ENCODE assay signal across 15 mouse cellular contexts in genomic region chr1:152164212-152164611, GRCm38 (mm10).
DNase-seq lines count a peak whose midpoint lies in the region; ATAC-seq lines count a peak whose summit lies in the region.
"Had no signal": no experiment of that assay in that cellular context is flagged by ENCODE, and none has a peak within 500 bp of the region (broad histone marks: within the 10 kb centered on the region; RNA-seq: fewer than 3 reads in every experiment).

No protein-coding gene starts in this region.

- no peak for DNase-seq in forebrain, embryonic 11.5 days (ENCODE audit: low spot score)
- peak; percentile 14 for DNase-seq in MN1 (ENCODE audit: low spot score)
- DNase-seq in heart, postnatal 10 days: peak; percentile 54 to 63
- no peak for DNase-seq in lung, postnatal 36 days
- no peak for DNase-seq in left cerebral cortex, adult 9 months (ENCODE audit: low spot score in 2 of 2)
- DNase-seq: adrenal gland, adult 8-10 months; B cell, adult 2 months; gastrocnemius, postnatal 10 days; right cerebral cortex, postnatal 25 days had no signal

- H3K4me3 ChIP-seq in forebrain, embryonic 13.5 days: no peak overlapping the region
- no peak overlapping the region for H3K4me3 ChIP-seq in forebrain, embryonic 11.5 days (ENCODE audit: low read depth, low read length)
- no peak overlapping the region for H3K4me3 ChIP-seq in midbrain, embryonic 12.5 days
- H3K4me3 ChIP-seq: embryonic facial prominence, embryonic 10.5 days; kidney, embryonic 15.5 days; liver, embryonic 12.5 days had no signal

- H3K9me3 ChIP-seq in forebrain, embryonic 13.5 days (replicated peaks): no peaks in the 10 kb centered on the region
- H3K9me3 ChIP-seq in forebrain, embryonic 11.5 days (ENCODE audit: control insufficient read depth, low read length): no peaks in the 10 kb centered on the region
- no peaks in the 10 kb centered on the region for H3K9me3 ChIP-seq in midbrain, embryonic 12.5 days
- H3K9me3 ChIP-seq: embryonic facial prominence, embryonic 10.5 days; kidney, embryonic 15.5 days; liver, embryonic 12.5 days had no signal

- H3K4me2 ChIP-seq in forebrain, embryonic 13.5 days: no peak overlapping the region
- no peak overlapping the region for H3K4me2 ChIP-seq in forebrain, embryonic 11.5 days (ENCODE audit: low read depth, low read length, severe bottlenecking)
- no peak overlapping the region for H3K4me2 ChIP-seq in midbrain, embryonic 12.5 days (replicated peaks)
- H3K4me2 ChIP-seq: kidney, embryonic 15.5 days; liver, embryonic 12.5 days had no signal

- 76% methylated on average over 5 of the region's 5 CpGs for WGBS in forebrain, embryonic 13.5 days
- WGBS in forebrain, embryonic 11.5 days: 75% methylated on average over 5 of the region's 5 CpGs
- WGBS in midbrain, embryonic 12.5 days: 74% methylated on average over 5 of the region's 5 CpGs

- ATAC-seq in forebrain, embryonic 13.5 days: no peak
- no peak for ATAC-seq in forebrain, embryonic 11.5 days (replicated peaks; ENCODE audit: low FRiP score)
- ATAC-seq in midbrain, embryonic 12.5 days (ENCODE audit: low FRiP score, low read depth): no peak
- no peak for ATAC-seq in activated CD4-positive, CD25-positive, alpha-beta regulatory T cell, adult 4 months
- ATAC-seq: liver, embryonic 12.5 days had no signal

- H3K27ac ChIP-seq in forebrain, embryonic 13.5 days: peak overlapping the region; percentile 92
- no peak overlapping the region for H3K27ac ChIP-seq in forebrain, embryonic 11.5 days (ENCODE audit: low read depth, low read length)
- H3K27ac ChIP-seq in midbrain, embryonic 12.5 days (replicated peaks): peak overlapping the region; percentile 86
- H3K27ac ChIP-seq: embryonic facial prominence, embryonic 10.5 days; kidney, embryonic 15.5 days; liver, embryonic 12.5 days had no signal

- no peaks in the 10 kb centered on the region for H3K27me3 ChIP-seq in forebrain, embryonic 13.5 days
- no peaks in the 10 kb centered on the region for H3K27me3 ChIP-seq in forebrain, embryonic 11.5 days (ENCODE audit: control insufficient read depth, insufficient read depth, low read length)
- H3K27me3 ChIP-seq in midbrain, embryonic 12.5 days: no peaks in the 10 kb centered on the region
- H3K27me3 ChIP-seq: kidney, embryonic 15.5 days; liver, embryonic 12.5 days had no signal

- intact Hi-C loops in heart, postnatal 10 days (cut with DNase I): loop anchor here (5.0 kb wide), 1 partner anchor 302 kb away; no protein-coding TSS in a partner anchor

- no peak overlapping the region for H3K9ac ChIP-seq in forebrain, embryonic 13.5 days
- no peak overlapping the region for H3K9ac ChIP-seq in forebrain, embryonic 11.5 days (ENCODE audit: low read length)
- H3K9ac ChIP-seq in midbrain, embryonic 12.5 days (replicated peaks): no peak overlapping the region
- H3K9ac ChIP-seq: kidney, embryonic 15.5 days; liver, embryonic 12.5 days had no signal

- peaks cover 23% of the 10 kb centered on the region for H3K4me1 ChIP-seq in forebrain, embryonic 13.5 days
- no peaks in the 10 kb centered on the region for H3K4me1 ChIP-seq in forebrain, embryonic 11.5 days (replicated peaks; ENCODE audit: control insufficient read depth, insufficient read depth, low read length)
- H3K4me1 ChIP-seq in midbrain, embryonic 12.5 days: peaks cover 26% of the 10 kb centered on the region

- no peaks in the 10 kb centered on the region for H3K36me3 ChIP-seq in forebrain, embryonic 13.5 days (ENCODE audit: poor library complexity, severe bottlenecking)
- H3K36me3 ChIP-seq in forebrain, embryonic 11.5 days (ENCODE audit: control insufficient read depth, insufficient read depth, low read length): no peaks in the 10 kb centered on the region
- no peaks in the 10 kb centered on the region for H3K36me3 ChIP-seq in midbrain, embryonic 12.5 days
- H3K36me3 ChIP-seq: embryonic facial prominence, embryonic 10.5 days; kidney, embryonic 15.5 days; liver, embryonic 12.5 days had no signal

Comparison
In these comparisons a context has a peak if more than half of its experiments do, and no peak if none do; other contexts are left out.
1. DNase-seq: peak in MN1 (single experiment) and heart, postnatal 10 days (2 of 2); none in forebrain, embryonic 11.5 days (single experiment), lung, postnatal 36 days (single experiment) and left cerebral cortex, adult 9 months (0 of 2).